Mouse (Mus musculus) activated CD4-positive, CD25-positive, alpha-beta regulatory T cell, adult 4 months (primary cell): Measurements from ENCODE around the gene Slc12a9. TPM values are rescaled to one million over a fixed set of nuclear protein-coding genes. Genes with fewer than 3 reads are reported as not detected.

Experiments used
- ATAC-seq: one replicate; pipeline ENCODE4 v1.8.0; 2017
- polyA plus RNA-seq, 2 experiments: library from polyadenylated mRNA; unstranded; fragments of 100-300 nt; shearing (Covaris generic); gene quantifications; one replicate each; pipeline ENCODE4 v1.2.1; 2017

Gene Slc12a9
- polyA plus RNA-seq, 2 experiments from 2014 or later, result 7.8 to 10.1 TPM

DNA sequence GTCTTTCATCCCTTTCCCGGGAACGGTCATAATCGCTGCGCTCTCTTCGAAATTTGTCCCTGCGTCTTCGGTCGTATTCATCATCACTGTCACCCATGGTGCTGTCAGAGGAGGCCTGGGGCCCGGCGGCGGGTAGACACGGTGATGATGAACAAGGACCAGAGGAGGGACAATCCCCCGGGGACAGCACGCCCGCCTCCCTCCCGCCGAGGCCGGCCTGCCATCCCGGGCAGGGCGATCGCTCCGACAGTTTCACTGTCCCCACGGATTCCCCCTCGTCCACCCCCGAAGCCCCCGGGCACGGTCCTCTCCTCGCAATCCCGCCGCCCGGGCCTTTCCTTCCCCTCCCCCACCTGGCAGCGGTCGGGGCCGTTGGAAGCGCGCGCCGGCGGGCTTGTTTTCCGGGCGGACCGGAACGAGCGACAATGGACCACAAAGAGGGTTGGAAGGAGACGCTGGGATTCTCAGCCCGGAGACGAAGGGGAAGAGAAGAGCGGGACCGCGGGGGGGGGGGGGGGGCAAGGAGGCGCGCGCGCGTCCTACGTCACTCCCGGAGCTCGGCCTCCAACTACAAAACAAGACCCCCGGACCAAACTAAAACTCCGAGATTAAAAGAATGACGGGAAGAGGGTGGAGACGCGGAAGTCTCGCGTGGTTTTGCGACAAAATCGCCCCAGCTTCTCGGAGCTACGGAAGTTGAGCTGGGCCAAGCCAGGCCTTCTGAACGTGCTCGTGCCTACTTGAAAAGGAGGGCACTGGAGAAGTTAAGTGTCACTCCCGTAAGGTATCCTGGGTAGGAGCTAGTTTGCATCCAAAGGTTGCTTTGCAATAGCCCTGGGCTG lies 26.1 kb downstream of the Slc12a9 start, which contains the start of gene Srrt:
Srrt (minus strand) TSS at position 604 of the 842 bp plus-strand sequence.
- peak; percentile 85 for ATAC-seq

DNA sequence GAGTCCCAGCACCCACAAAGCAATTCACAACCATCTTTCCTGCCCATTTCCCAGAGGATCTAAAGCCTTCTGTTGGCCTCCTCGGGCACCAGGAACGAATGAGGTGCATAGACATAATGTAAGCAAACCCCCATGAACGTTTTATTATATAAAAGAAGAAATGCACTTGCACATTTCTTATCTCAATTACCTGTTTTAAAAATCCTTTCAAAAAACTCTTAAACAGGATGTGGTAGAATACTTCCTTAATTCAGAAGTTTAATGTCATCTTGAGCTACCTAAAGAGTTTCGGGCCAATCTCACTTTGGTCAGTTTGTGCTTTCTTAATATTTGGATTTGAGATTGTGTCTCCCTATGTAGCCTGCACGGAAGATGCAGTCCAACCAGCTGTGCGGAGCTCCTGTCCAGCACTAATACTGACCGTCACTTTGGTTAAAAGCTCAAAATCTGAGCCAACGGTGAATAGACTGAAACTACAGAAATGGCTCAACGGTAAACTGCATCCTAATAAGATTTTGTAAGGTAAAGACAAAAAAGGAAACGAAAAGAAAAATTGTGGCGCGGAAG lies 26.9 kb downstream of the Slc12a9 start:
- ATAC-seq, result peak; percentile 34

DNA sequence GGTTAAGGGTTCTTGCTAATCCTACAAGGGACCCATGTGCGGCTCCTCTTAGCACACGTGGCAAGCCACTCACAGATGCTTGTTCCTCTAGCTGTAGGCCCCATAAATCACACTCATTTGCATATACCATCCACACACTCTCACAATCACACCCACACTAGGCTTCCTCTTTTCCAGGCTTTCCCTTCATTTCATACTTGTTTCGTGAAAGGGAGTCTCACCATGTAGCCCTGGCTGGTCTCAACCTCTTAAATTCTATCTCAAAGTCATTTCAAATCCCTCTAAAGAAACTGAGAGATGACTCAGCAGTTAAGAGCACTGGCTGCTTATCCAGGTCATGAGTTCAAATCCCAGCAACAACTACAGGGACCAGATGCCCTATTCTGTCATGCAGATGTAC lies 27.6 kb downstream of the Slc12a9 start:
- no peak for ATAC-seq

DNA sequence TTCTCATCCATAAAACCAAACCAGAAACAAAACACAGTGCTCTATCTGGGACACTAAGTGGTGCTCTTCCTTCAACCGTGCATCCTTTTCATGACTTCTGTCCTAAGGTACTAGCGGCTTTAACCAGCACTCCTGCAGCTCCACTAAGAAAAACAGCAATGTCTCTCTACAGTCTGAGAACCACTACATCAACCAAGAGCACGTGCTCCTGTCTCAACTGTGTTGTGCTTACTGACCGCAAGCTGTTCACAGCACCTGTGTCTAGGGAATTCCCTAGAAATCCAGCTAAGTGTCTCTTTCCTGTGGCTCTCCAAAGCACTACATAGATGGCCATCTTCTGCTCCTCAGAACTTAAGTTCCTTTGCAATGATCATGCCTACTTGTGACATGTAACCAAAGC lies 28.6 kb downstream of the Slc12a9 start:
- no peak for ATAC-seq

DNA sequence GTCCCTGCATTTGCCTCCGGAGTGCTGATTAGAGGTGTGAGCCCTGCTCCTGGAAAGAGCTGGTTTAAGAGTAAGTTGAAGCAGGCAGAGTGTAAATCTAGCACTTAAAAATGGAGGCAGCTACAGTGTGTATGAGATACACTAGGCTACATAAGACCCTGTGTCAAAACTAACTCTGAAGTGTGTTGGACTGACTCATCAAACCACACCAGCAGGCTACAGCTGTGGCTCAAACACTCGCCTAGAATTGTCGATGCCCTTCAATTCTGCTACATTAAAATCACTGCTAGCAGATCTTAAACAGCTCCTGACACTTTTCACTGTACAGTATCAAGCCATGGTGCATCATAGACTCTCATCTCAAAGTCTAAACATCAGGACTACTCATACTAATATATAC lies 29.2 kb downstream of the Slc12a9 start:
- no peak for ATAC-seq

DNA sequence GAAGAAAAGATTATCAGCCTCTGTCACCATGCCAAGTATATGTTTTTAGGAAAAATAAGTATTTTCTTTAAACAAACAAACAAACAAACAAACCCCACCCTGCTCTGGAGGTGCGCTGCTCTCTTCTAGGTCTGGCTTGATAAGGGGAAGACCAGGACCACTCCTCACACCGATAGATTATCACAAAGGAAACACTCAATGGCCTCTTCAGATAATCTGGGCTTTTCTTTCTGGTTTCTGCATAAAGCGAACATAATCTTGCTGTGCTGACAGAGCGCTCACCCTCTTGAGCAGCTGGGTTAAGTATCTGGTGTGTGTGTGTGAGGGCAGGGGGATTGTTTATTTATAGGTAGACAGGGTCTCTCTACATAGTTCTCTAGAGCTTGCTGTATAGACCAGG lies 29.8 kb downstream of the Slc12a9 start:
- ATAC-seq, result no peak

DNA sequence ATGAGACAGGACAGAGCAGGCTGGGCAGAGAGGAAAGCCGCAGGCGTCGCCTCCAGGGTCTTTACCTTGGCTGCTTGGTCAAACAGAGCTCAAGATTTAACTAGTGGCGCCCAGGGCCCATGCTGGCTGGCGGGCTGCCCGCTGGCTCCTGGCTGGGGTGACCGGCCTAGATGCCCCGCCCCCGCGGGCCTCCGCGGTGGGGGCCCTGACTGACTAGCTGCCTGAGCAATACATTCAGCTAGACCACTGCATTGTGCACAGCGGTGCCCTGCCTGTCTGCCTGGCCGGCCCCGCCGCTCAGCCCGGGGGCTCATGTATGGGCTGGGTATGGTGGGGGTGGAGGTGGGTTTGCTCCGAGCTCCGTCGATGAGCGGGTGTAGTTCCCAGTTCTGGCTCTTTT lies 32.1 kb downstream of the Slc12a9 start:
- ATAC-seq, result no peak

DNA sequence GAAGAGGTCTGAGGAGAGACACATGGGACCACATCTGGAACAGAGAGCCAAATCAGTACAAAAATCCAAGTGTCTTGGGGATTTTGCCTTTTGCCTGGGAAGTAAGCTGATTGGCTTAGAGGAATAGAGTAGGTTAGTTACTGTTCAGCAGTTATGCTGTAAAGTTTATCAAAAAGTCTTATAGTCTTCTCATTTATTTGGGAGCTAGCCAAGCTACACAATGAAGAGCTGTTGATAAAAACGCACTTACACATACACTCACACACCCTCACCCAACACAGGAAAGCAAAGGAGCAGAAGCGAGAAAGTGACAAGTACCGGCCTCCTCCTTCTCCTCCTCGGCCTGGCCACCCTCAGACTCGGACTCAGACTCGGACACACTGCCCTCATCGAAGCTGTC lies 34.2 kb downstream of the Slc12a9 start:
- no peak for ATAC-seq

DNA sequence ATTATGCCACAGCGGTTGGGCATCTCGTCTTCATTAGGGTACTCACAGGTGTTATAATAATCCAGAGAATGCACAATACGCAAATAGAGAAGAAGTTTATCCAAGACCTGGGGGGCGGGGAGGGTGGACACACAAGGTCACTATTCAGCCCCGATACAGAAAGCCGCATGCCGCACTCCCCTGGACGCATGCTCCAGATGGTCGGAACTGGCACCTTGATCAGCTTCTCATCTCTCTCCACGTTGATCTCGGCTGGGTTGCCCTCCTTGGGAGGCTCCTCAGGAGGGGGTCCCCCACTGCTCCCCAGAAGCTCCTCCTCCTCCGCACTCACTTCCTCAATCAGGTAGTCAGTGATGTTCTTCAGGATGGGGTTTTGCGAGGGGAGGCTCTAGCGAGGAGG lies 36.3 kb downstream of the Slc12a9 start:
- ATAC-seq, result no peak

DNA sequence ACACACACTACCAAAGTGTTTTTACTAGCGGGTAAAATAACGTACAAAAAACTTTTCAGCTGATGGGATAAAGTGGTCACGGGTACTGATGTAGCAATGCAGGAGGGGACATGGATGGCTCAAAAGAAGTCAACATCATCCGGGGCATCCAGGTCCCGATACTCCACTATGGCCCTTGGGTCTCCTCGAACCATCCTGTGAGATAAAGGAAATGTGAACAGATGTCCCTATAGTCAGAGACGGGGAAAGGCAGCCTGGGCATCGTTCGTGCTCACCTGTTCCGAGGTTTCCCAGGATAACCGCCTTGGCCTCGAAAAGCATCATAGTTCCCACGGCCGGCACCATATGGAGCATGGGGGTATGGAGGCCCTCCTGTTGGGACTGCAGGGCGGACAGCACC lies 37.7 kb downstream of the Slc12a9 start:
- ATAC-seq, result no peak

DNA sequence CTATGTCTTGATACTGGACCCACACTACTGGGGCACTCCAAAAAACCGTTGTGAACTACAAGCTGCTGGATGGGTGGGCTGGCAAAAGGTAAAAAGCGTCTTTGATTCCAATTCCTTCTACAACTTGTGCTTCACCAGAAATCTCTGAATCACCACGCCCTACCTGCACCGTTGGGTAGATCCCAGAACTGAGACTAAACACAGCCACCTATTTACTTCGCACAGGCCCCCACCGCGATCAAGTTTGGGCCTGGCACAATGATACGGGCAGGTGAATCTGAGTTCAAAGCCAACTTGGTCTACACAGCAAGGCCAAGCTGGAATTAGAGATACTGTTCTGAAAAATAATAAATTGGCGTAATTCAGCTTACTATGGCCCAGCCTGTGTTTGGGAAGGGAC lies 38.1 kb downstream of the Slc12a9 start:
- ATAC-seq, result no peak

DNA sequence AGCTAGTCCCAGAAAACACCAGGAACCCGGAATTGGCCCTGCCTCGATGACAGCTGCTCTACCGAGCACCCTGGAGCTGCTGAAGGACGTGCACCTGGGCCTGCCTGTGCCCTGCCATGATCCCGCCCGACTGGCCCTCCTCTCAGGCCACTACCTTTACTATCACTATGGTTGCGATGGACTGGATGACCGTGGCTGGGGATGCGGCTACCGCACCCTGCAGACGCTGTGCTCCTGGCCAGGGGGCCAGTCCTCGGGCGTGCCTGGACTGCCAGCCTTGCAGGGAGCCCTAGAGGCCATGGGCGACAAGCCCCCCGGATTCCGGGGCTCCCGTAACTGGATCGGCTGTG lies 38.7 kb downstream of the Slc12a9 start:
- peak; percentile 6 for ATAC-seq

DNA sequence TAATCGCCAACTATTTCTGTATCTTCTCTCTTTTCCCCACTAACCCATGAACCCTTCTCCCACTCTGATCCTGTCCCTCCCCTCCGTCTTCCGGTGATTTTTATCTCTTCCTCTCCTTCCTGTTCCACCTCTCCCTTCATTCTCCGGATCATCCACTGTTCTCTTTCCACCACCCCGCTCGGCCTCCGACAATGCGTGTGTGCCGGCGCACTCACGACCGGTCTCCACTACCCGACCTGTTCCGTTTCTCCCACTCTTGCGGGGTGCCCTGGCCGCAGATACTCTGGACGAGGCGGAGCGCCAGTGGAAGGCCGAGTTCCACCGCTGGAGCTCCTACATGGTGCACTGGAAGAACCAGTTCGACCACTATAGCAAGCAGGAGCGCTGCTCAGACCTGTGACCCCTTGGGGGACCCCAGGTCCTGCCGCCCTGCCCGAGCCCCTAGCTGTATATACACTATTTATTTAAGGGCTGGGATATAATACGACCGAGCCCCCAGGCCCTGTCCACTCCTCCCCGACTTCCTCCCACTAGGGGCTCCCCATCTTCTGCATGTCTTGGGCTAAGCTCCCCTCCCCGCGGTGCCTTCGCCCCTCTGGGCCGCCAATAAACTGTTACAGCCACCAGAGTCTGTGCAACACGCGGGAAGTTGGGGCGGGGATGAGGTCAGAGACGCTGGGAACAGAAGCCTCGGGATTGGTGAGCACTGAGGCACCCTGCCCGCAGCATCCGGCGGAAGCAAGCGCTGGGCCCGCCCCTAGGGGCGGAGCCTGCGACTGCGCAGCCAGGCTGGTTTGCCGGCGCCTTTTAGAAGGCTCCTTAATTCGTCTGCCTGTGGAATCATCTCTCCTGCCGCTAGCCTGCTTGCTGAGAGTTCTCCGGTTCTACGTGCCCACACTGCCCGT lies 39.3 kb downstream of the Slc12a9 start, which contains the start of gene Ufsp1:
Ufsp1 (plus strand) TSS at position 791 of the 905 bp plus-strand sequence.
- peak; percentile 96 for ATAC-seq

DNA sequence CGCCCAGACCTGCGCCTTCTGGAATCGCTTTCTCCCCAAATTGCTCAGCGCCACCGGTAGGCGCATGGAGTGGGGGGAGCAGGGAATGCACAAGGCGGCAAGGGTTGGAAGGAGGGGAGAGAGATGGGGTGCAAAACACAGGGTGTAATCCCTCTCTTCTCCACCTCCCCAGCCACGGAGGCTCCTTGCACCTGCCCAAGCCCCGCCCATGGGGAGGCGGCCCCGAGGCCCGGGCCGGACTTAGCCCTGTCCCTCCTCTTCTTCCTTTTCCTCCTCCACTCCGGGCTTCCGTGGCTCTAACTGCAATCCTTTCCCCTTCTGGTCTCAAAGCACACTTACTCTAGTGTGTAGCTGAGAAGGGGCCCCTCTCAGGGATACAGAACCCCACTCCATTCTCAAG lies 40.1 kb downstream of the Slc12a9 start:
- ATAC-seq, result peak; percentile 37

DNA sequence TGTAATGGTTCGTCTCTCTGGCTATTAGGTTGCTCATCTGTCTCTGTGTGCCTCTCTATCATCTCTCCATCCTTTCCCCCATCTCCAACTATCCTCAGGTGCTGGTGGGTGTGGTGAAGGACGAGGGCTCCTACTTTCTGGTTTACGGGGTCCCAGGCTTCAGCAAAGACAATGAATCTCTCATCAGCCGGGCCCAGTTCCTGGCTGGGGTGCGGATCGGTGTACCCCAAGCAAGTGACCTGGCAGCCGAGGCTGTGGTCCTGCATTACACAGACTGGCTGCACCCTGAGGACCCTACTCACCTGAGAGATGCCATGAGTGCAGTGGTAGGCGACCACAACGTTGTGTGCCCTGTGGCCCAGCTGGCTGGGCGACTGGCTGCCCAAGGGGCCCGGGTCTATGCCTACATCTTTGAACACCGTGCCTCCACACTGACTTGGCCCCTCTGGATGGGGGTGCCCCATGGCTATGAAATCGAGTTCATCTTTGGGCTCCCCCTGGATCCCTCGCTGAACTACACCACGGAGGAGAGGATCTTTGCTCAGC lies 41.9 kb downstream of the Slc12a9 start:
- ATAC-seq, result no peak

DNA sequence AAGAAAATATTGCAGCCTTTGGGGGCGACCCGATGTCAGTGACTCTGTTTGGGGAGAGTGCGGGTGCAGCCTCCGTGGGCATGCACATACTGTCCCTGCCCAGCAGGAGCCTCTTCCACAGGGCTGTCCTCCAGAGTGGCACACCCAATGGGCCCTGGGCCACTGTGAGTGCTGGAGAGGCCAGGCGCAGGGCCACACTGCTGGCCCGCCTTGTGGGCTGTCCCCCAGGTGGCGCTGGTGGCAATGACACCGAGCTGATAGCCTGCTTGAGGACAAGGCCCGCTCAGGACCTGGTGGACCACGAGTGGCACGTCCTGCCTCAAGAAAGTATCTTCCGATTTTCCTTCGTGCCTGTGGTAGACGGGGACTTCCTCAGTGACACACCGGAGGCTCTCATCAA lies 42.7 kb downstream of the Slc12a9 start:
- ATAC-seq, result no peak

DNA sequence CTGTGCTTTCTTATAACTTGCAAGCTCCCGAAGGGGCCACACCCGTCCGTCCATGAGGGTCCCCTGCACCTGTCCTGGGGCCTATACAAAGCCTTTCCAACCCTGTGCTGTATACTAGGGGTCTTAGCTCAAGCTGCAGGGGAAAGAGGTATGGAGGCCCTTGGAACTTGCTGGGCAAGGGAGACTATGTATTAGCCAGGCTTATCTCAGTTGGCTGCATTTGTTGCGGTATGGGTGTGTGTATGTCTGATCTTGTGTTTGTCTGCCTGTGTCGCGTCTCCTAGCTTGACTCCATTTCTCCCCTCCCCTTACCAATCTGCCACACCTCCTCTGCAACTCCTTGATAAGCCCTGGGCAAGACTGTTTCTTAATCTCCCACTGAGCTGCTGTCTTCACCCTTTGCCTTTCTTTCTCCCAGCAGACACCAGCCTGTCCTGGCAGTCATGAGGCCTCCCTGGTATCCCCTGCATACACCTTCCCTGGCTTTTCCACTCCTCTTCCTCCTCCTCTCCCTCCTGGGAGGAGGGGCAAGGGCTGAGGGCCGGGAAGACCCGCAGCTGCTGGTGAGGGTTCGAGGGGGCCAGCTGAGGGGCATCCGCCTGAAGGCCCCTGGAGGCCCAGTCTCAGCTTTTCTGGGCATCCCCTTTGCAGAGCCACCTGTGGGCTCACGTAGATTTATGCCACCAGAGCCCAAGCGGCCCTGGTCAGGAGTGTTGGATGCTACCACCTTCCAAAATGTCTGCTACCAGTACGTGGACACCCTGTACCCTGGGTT lies 43.6 kb downstream of the Slc12a9 start:
- no peak for ATAC-seq

DNA sequence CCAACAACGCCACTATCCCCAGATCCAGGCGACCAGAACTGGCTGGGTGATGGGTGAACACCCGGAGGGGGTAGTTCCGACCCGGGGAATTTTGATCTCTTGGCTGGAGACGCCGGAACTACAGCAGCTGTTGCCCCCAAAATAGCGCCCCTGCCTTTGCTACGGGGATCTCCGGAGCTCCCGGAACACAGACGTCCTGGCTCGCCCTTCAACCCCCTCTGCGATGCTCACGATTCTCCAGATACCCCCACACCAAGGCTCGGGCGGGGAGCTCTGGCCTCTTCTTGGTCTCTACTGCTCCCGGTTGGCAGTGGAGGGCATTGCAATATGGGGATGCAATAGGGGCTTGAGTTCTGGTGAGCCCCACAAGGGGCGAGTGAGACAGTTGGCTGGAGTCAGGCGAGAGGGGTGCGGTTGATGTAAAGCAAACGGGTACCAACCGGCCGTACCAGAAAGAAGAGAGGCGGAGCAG lies 44.4 kb downstream of the Slc12a9 start:
- ATAC-seq, result no peak

DNA sequence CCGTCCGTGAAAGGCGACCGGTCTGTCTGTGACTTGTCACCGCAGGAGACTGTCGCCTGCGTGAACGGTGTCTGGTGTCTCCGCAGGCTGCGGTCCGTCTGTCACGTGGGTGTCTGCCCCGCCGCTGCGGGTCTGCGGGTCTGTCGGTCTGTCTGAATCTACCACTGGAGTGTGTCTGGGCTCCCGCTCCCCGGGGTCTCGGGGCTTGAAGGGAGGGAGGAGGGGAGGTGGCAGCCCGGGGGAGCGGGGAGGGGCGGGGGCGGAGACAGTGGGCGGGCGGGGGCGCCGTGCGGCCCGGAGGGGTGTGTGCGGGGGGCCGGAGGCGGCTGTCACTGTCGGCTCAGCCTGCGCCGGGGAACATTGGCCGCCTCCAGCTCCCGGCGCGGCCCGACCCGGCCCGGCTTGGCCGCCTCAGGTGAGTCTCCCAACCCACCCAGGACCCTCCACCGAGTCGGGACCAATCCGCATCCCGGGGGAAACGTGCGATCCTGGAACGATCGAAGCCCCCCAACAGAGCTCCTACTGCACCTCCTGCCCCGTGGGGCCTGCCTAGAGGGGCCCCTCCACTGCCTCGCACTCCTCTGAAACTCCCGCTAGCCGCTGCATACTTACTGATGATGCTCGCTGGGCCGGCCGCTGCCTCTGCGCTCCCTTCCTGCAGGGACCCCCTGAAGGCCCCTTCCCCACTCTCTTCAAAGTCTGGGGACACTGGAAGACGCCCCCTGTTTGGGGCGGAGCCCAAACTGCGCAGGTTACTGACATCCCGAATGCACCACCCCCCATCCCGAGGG lies 45.2 kb downstream of the Slc12a9 start:
- no peak for ATAC-seq

DNA sequence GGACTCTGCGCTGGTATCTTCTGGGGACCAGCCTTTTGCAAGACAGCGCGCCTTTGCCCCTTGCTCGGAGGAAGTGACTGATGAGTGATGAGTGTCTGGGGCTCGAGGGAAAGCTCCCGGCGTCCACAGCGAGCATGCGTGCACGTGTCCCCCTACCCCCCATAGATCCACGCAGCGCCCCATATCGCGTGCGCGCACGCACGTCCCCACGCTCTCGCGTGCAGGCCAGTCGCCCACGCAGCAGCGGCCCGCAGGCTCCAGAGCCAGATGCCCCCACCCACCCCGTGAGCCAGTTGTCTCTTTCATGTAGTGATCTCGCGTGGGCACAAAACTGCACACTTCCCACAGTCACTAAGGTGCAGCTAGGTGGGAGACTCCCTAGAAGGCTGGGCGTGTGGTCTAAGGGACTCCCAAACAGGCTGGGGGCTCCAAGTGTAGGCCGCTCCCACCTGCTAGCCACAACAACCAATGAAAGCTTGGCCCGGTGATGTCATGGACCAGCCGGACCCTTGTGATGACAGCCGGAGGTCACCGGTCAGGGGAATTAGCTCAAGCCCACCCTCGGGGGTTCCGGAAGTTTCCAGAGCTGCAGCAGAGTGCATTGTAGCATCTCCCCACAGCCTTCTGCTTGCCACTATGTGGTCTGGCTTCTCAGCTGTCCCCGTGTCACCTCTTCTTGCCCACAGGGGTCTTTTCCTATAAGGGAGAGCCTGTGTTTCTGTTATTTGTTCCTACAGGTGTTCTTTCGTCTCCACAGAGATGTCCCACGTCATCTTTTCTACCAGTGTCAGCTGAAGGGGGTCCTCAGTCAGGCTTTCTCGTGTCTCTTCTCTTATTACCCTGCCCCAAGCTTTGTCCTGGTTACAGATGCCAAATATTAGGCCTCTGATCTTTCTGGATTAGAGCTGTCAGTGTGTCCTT lies 46.1 kb downstream of the Slc12a9 start, which contains the start of gene Ache:
Ache (plus strand) TSS at position 488 of the 921 bp plus-strand sequence.
- ATAC-seq, result peak; percentile 16
